Mouse (Mus musculus) embryonic facial prominence, embryonic 15.5 days (tissue): ENCODE measurements at regions not wholly inside any gene's neighbourhood (a gene's known extent, or its start where the extent isn't known, plus 50 kb on each side); places are given as distances from the start of the nearest gene placed in this dataset.
A peak's percentile ranks its signal among the peaks of the same experiment; 100 is the strongest.

Experiments used
- ATAC-seq: fragments of 200-750 bp; cut with Nextera tagmentation; 2 replicates; pipeline ENCODE4 v1.8.0; 2017; ENCODE audit warnings: low read depth, moderate TSS enrichment; ENCODE audit not compliant: insufficient number of reproducible peaks, low FRiP score, low TSS enrichment
- H3K27ac ChIP-seq: fragments of 300-500 bp; sonication (generic); replicated peaks from 2 replicates; pipeline ENCODE4 v1.5.1; 2015; ENCODE audit warnings: mild to moderate bottlenecking, inconsistent platforms
- H3K27me3 ChIP-seq: fragments of 300-500 bp; sonication (generic); 2 replicates; pipeline ENCODE4 v1.6.1; 2015; ENCODE audit warnings: inconsistent platforms
- H3K36me3 ChIP-seq: fragments of 300-500 bp; sonication (generic); 2 replicates; pipeline ENCODE4 v1.6.1; 2015; ENCODE audit warnings: mild to moderate bottlenecking, inconsistent platforms
- H3K4me1 ChIP-seq: fragments of 300-500 bp; sonication (generic); 2 replicates; pipeline ENCODE4 v1.6.1; 2015; ENCODE audit warnings: inconsistent platforms
- H3K4me2 ChIP-seq: fragments of 300-500 bp; sonication (generic); replicated peaks from 2 replicates; pipeline ENCODE4 v1.6.1; 2015; ENCODE audit warnings: mild to moderate bottlenecking, inconsistent platforms
- H3K4me3 ChIP-seq: fragments of 300-500 bp; sonication (generic); replicated peaks from 2 replicates; pipeline ENCODE4 v1.5.1; 2015; ENCODE audit warnings: mild to moderate bottlenecking, inconsistent platforms
- H3K9ac ChIP-seq: fragments of 300-500 bp; sonication (generic); 2 replicates; pipeline ENCODE4 v1.6.1; 2015; ENCODE audit warnings: inconsistent platforms
- H3K9me3 ChIP-seq: fragments of 300-500 bp; sonication (generic); replicated peaks from 2 replicates; pipeline ENCODE4 v1.6.1; 2016; ENCODE audit warnings: inconsistent platforms
- WGBS: fragments of 180-500 bp; shearing (Covaris S2); methylation state at CpG from one replicate; pipeline ENCODE4 v1.1.7; 2015; 5-methylcytosine and 5-hydroxymethylcytosine counted together

GRCm38 (mm10) chr5:120285036-120285435 is 146.5 kb upstream of the Lhx5 start:
- H3K9me3 ChIP-seq, result 0 out of 2 replicates have a peak, but pooled peaks cover 4% of the 10 kb centered on the region
- no peak overlapping the region for H3K27ac ChIP-seq
- no peak overlapping the region for H3K9ac ChIP-seq
- no peaks in the 10 kb centered on the region for H3K36me3 ChIP-seq
- 0 out of 2 replicates have a peak, but pooled peaks cover 4% of the 10 kb centered on the region for H3K4me1 ChIP-seq
- H3K4me3 ChIP-seq, result no peak overlapping the region
- no peak overlapping the region for H3K4me2 ChIP-seq
- peaks cover 76% of the 10 kb centered on the region for H3K27me3 ChIP-seq
- 47% methylated on average over 9 of the region's 9 CpGs for WGBS
- no peak for ATAC-seq

- Histone ChIP-seq H3K27ac (no peak overlapping the region), H3K4me3 (no peak overlapping the region), H3K27me3 (peaks cover 61% of the 10 kb centered on the region), H3K9ac (no peak overlapping the region), H3K9me3 (0 out of 2 replicates have a peak, but pooled peaks cover 5% of the 10 kb centered on the region), H3K4me1 (no peaks in the 10 kb centered on the region), H3K4me2 (no peak overlapping the region), H3K36me3 (no peaks in the 10 kb centered on the region)
- ATAC-seq, result no peak
- WGBS, result 75% methylated on average over 4 of the region's 4 CpGs
Measured at GRCm38 (mm10) chr5:120286787-120287186, 144.7 kb upstream of the Lhx5 start.

- Histone ChIP-seq H3K4me2 (no peak overlapping the region), H3K27me3 (peaks cover 54% of the 10 kb centered on the region), H3K27ac (no peak overlapping the region), H3K4me3 (no peak overlapping the region), H3K36me3 (no peaks in the 10 kb centered on the region), H3K9ac (no peak overlapping the region), H3K4me1 (no peaks in the 10 kb centered on the region), H3K9me3 (0 out of 2 replicates have a peak, but pooled peaks cover 5% of the 10 kb centered on the region)
- ATAC-seq, result no peak
- 7% methylated on average over 23 of the region's 23 CpGs for WGBS
Measured at GRCm38 (mm10) chr5:120288036-120288684, 143.3 kb upstream of the Lhx5 start.

GRCm38 (mm10) chr5:120294526-120295078 is 136.9 kb upstream of the Lhx5 start:
- H3K4me3 ChIP-seq, result no peak overlapping the region
- ATAC-seq, result no peak
- no peak overlapping the region for H3K9ac ChIP-seq
- H3K9me3 ChIP-seq, result 0 out of 2 replicates have a peak, but pooled peaks cover 5% of the 10 kb centered on the region
- no peak overlapping the region for H3K4me2 ChIP-seq
- H3K27ac ChIP-seq, result no peak overlapping the region
- no peaks in the 10 kb centered on the region for H3K36me3 ChIP-seq
- WGBS, result 40% methylated on average over 16 of the region's 16 CpGs
- peaks cover 7% of the 10 kb centered on the region; the same call in 1 of the 2 replicates for H3K4me1 ChIP-seq
- H3K27me3 ChIP-seq, result peaks cover 55% of the 10 kb centered on the region

- no peak for ATAC-seq
- Histone ChIP-seq H3K36me3 (no peaks in the 10 kb centered on the region), H3K4me2 (no peak overlapping the region), H3K4me1 (peaks cover 14% of the 10 kb centered on the region), H3K9me3 (no peaks in the 10 kb centered on the region), H3K9ac (no peak overlapping the region), H3K27ac (no peak overlapping the region), H3K27me3 (peaks cover 78% of the 10 kb centered on the region), H3K4me3 (no peak overlapping the region)
- 9% methylated on average over 10 of the region's 10 CpGs for WGBS
Measured at GRCm38 (mm10) chr5:120297190-120297589, 134.3 kb upstream of the Lhx5 start.

GRCm38 (mm10) chr5:120297665-120298282 is 133.7 kb upstream of the Lhx5 start:
- WGBS, result 47% methylated on average over 3 of the region's 3 CpGs
- H3K4me3 ChIP-seq, result no peak overlapping the region
- peaks cover 80% of the 10 kb centered on the region for H3K27me3 ChIP-seq

GRCm38 (mm10) chr5:120301672-120302071 is 129.8 kb upstream of the Lhx5 start:
- no peak for ATAC-seq
- Histone ChIP-seq H3K4me3 (peak overlapping the region; percentile 34), H3K36me3 (no peaks in the 10 kb centered on the region), H3K9me3 (no peaks in the 10 kb centered on the region), H3K9ac (no peak overlapping the region), H3K4me2 (peak overlapping the region; percentile 55), H3K4me1 (peaks cover 18% of the 10 kb centered on the region), H3K27me3 (peaks cover 86% of the 10 kb centered on the region), H3K27ac (no peak overlapping the region)
- 1% methylated on average over 16 of the region's 16 CpGs for WGBS

More at GRCm38 (mm10) chr5:120297665-120298282, 133.7 kb upstream of the Lhx5 start:
- no peak overlapping the region for H3K4me2 ChIP-seq
- ATAC-seq, result no peak
- H3K9me3 ChIP-seq, result no peaks in the 10 kb centered on the region
- H3K4me1 ChIP-seq, result peaks cover 18% of the 10 kb centered on the region
- H3K9ac ChIP-seq, result no peak overlapping the region
- H3K27ac ChIP-seq, result no peak overlapping the region
- H3K36me3 ChIP-seq, result no peaks in the 10 kb centered on the region

GRCm38 (mm10) chr5:120302307-120302706 is 129.2 kb upstream of the Lhx5 start:
- Histone ChIP-seq H3K27me3 (peaks cover 79% of the 10 kb centered on the region), H3K36me3 (no peaks in the 10 kb centered on the region), H3K27ac (no peak overlapping the region), H3K4me3 (peak overlapping the region; percentile 34), H3K4me2 (peak overlapping the region; percentile 55), H3K9ac (no peak overlapping the region), H3K9me3 (no peaks in the 10 kb centered on the region), H3K4me1 (peaks cover 13% of the 10 kb centered on the region)
- ATAC-seq, result no peak
- 3% methylated on average over 47 of the region's 47 CpGs for WGBS

GRCm38 (mm10) chr5:120304295-120304701 is 127.2 kb upstream of the Lhx5 start:
- Histone ChIP-seq H3K27me3 (peaks cover 67% of the 10 kb centered on the region), H3K27ac (no peak overlapping the region), H3K4me2 (no peak overlapping the region), H3K9me3 (no peaks in the 10 kb centered on the region), H3K36me3 (no peaks in the 10 kb centered on the region), H3K4me3 (no peak overlapping the region), H3K9ac (no peak overlapping the region), H3K4me1 (peaks cover 11% of the 10 kb centered on the region)
- ATAC-seq, result no peak
- whole genome bisulfite sequencing, result 26% methylated on average over 13 of the region's 13 CpGs

- H3K27ac ChIP-seq, result no peak overlapping the region
- no peak for ATAC-seq
- WGBS, result 88% methylated on average over 6 of the region's 6 CpGs
- H3K4me2 ChIP-seq, result no peak overlapping the region
- no peaks in the 10 kb centered on the region for H3K36me3 ChIP-seq
- H3K9me3 ChIP-seq, result no peaks in the 10 kb centered on the region
- H3K4me3 ChIP-seq, result no peak overlapping the region
- H3K4me1 ChIP-seq, result no peaks in the 10 kb centered on the region
- no peak overlapping the region for H3K9ac ChIP-seq
- peaks cover 9% of the 10 kb centered on the region for H3K27me3 ChIP-seq
Measured at GRCm38 (mm10) chr5:120312299-120312698, 119.2 kb upstream of the Lhx5 start.

GRCm38 (mm10) chr5:120313984-120314383 is 117.5 kb upstream of the Lhx5 start:
- 0 out of 2 replicates have a peak, but pooled peaks have one; percentile 39 for ATAC-seq
- Histone ChIP-seq H3K4me2 (no peak overlapping the region), H3K4me1 (no peaks in the 10 kb centered on the region), H3K9ac (no peak overlapping the region), H3K27me3 (peaks cover 8% of the 10 kb centered on the region), H3K9me3 (no peaks in the 10 kb centered on the region), H3K27ac (no peak overlapping the region), H3K36me3 (no peaks in the 10 kb centered on the region), H3K4me3 (no peak overlapping the region)
- 60% methylated on average over 6 of the region's 6 CpGs for WGBS
